Mouse (Mus musculus): ENCODE results near the gene Nceh1. TPM values are rescaled to one million over a fixed set of nuclear protein-coding genes. Genes with fewer than 3 reads are reported as not detected.

The Nceh1 gene
- 13.8 and 15.7 TPM in 2 replicates for polyA plus RNA-seq (2015; fragmentation: Nextera tagmentation; extraction: Ambion mirVana)

- Histone ChIP-seq H3K9ac (peak within 1 kb of the TSS; percentile 72), H3K4me3 (peak within 1 kb of the TSS; percentile 85), H3K27me3 (no peaks in the 10 kb centered on the region), H3K4me1 (replicated peaks) (peaks cover 12% of the 10 kb centered on the region; the same call in 1 of the 2 replicates), H3K27ac (replicated peaks) (peak within 1 kb of the TSS; percentile 42), H3K4me2 (peak within 1 kb of the TSS; percentile 96), H3K9me3 (no peaks in the 10 kb centered on the region), H3K36me3 (no peaks in the 10 kb centered on the region)
- under 1% methylated on average over 54 of the region's 54 CpGs for WGBS
- ATAC-seq (ENCODE audit: low FRiP score, low read depth) = peak; percentile 98
Observed at GRCm38 (mm10) chr3:27182733-27183600, at the start of gene Nceh1. Gene Nceh1 (plus strand): TSS chr3:27182965.

GRCm38 (mm10) chr3:27140101-27140500, 42.7 kb upstream of the Nceh1 start:
- Histone ChIP-seq H3K9me3 (no peaks in the 10 kb centered on the region), H3K4me3 (no peak overlapping the region), H3K4me1 (replicated peaks) (no peaks in the 10 kb centered on the region), H3K9ac (no peak overlapping the region), H3K27ac (replicated peaks) (no peak overlapping the region), H3K4me2 (no peak overlapping the region), H3K36me3 (no peaks in the 10 kb centered on the region), H3K27me3 (no peaks in the 10 kb centered on the region)
- 90% methylated on average over 8 of the region's 8 CpGs for WGBS
- no peak for ATAC-seq (ENCODE audit: low FRiP score, low read depth)

GRCm38 (mm10) chr3:27143570-27143969, 39.2 kb upstream of the Nceh1 start:
- H3K4me1 ChIP-seq (replicated peaks) = no peaks in the 10 kb centered on the region
- no peak for ATAC-seq (ENCODE audit: low FRiP score, low read depth)
- no peaks in the 10 kb centered on the region for H3K9me3 ChIP-seq
- WGBS = 92% methylated on average over 7 of the region's 7 CpGs
- H3K27ac ChIP-seq (replicated peaks) = no peak overlapping the region
- H3K4me3 ChIP-seq = no peak overlapping the region
- no peak overlapping the region for H3K4me2 ChIP-seq
- no peak overlapping the region for H3K9ac ChIP-seq
- no peaks in the 10 kb centered on the region for H3K36me3 ChIP-seq
- H3K27me3 ChIP-seq = no peaks in the 10 kb centered on the region

GRCm38 (mm10) chr3:27145733-27146132, 37.0 kb upstream of the Nceh1 start:
- H3K27ac ChIP-seq (replicated peaks) = no peak overlapping the region
- H3K27me3 ChIP-seq = no peaks in the 10 kb centered on the region
- WGBS = 94% methylated on average over 7 of the region's 7 CpGs
- no peaks in the 10 kb centered on the region for H3K36me3 ChIP-seq
- ATAC-seq (ENCODE audit: low FRiP score, low read depth) = no peak
- H3K4me1 ChIP-seq (replicated peaks) = no peaks in the 10 kb centered on the region
- no peak overlapping the region for H3K4me3 ChIP-seq
- H3K4me2 ChIP-seq = no peak overlapping the region
- H3K9me3 ChIP-seq = no peaks in the 10 kb centered on the region
- no peak overlapping the region for H3K9ac ChIP-seq

- under 1% methylated on average over 31 of the region's 31 CpGs for WGBS
- ATAC-seq (ENCODE audit: low FRiP score, low read depth) = peak; percentile 68
- H3K4me2 ChIP-seq = peak overlapping the region; percentile 92
Observed at GRCm38 (mm10) chr3:27153191-27153671, 29.5 kb upstream of the Nceh1 start.

GRCm38 (mm10) chr3:27153701-27154209, 29.0 kb upstream of the Nceh1 start, which contains the start of gene Ect2:
Gene Ect2 (minus strand): TSS chr3:27153878.
- WGBS = under 1% methylated on average over 37 of the region's 37 CpGs
- H3K27me3 ChIP-seq = no peaks in the 10 kb centered on the region
- ATAC-seq (ENCODE audit: low FRiP score, low read depth) = peak; percentile 100
- peaks cover 14% of the 10 kb centered on the region; the same call in 1 of the 2 replicates for H3K4me1 ChIP-seq (replicated peaks)
- H3K27ac ChIP-seq (replicated peaks) = peak within 1 kb of the TSS; percentile 47
- no peaks in the 10 kb centered on the region for H3K36me3 ChIP-seq
- H3K9ac ChIP-seq = peak within 1 kb of the TSS; percentile 44
- H3K4me2 ChIP-seq = peak within 1 kb of the TSS; percentile 92
- peak within 1 kb of the TSS; percentile 75 for H3K4me3 ChIP-seq
- H3K9me3 ChIP-seq = no peaks in the 10 kb centered on the region

More at GRCm38 (mm10) chr3:27153191-27153671, 29.5 kb upstream of the Nceh1 start:
- H3K27ac ChIP-seq (replicated peaks) = no peak overlapping the region
- no peaks in the 10 kb centered on the region for H3K27me3 ChIP-seq
- H3K4me1 ChIP-seq (replicated peaks) = peaks cover 14% of the 10 kb centered on the region; the same call in 1 of the 2 replicates
- H3K36me3 ChIP-seq = no peaks in the 10 kb centered on the region
- peak overlapping the region; percentile 44 for H3K9ac ChIP-seq
- H3K9me3 ChIP-seq = no peaks in the 10 kb centered on the region
- H3K4me3 ChIP-seq = peak overlapping the region; percentile 75

GRCm38 (mm10) chr3:27154280-27154679, 28.5 kb upstream of the Nceh1 start:
- ATAC-seq (ENCODE audit: low FRiP score, low read depth) = peak; percentile 16

GRCm38 (mm10) chr3:27155051-27155855, 27.5 kb upstream of the Nceh1 start:
- Histone ChIP-seq H3K9ac (no peak overlapping the region), H3K4me1 (replicated peaks) (peaks cover 14% of the 10 kb centered on the region; the same call in 1 of the 2 replicates), H3K27me3 (no peaks in the 10 kb centered on the region), H3K36me3 (no peaks in the 10 kb centered on the region), H3K9me3 (no peaks in the 10 kb centered on the region), H3K4me2 (no peak overlapping the region), H3K27ac (replicated peaks) (no peak overlapping the region), H3K4me3 (no peak overlapping the region)
- WGBS = 18% methylated on average over 6 of the region's 6 CpGs
- no peak for ATAC-seq (ENCODE audit: low FRiP score, low read depth)

More at GRCm38 (mm10) chr3:27154280-27154679, 28.5 kb upstream of the Nceh1 start:
- Histone ChIP-seq H3K4me2 (peak overlapping the region; percentile 92), H3K27ac (replicated peaks) (peak overlapping the region; percentile 47), H3K9me3 (no peaks in the 10 kb centered on the region), H3K27me3 (no peaks in the 10 kb centered on the region), H3K36me3 (no peaks in the 10 kb centered on the region), H3K4me3 (peak overlapping the region; percentile 75), H3K9ac (0 out of 2 replicates have a peak overlapping the region, but pooled peaks have one; percentile 8), H3K4me1 (replicated peaks) (peaks cover 14% of the 10 kb centered on the region; the same call in 1 of the 2 replicates)
- WGBS = 64% methylated on average over 2 of the region's 2 CpGs

GRCm38 (mm10) chr3:27155856-27156593, 26.7 kb upstream of the Nceh1 start:
- Histone ChIP-seq H3K9me3 (no peaks in the 10 kb centered on the region), H3K27ac (replicated peaks) (no peak overlapping the region), H3K36me3 (no peaks in the 10 kb centered on the region), H3K9ac (no peak overlapping the region), H3K4me2 (no peak overlapping the region), H3K27me3 (no peaks in the 10 kb centered on the region), H3K4me1 (replicated peaks) (peaks cover 14% of the 10 kb centered on the region; the same call in 1 of the 2 replicates), H3K4me3 (no peak overlapping the region)
- 85% methylated on average over 9 of the region's 9 CpGs for WGBS
- ATAC-seq (ENCODE audit: low FRiP score, low read depth) = no peak

GRCm38 (mm10) chr3:27156594-27156949, 26.2 kb upstream of the Nceh1 start:
- no peak overlapping the region for H3K4me2 ChIP-seq
- no peaks in the 10 kb centered on the region for H3K36me3 ChIP-seq
- WGBS = 59% methylated on average over 3 of the region's 3 CpGs
- H3K4me1 ChIP-seq (replicated peaks) = peaks cover 14% of the 10 kb centered on the region; the same call in 1 of the 2 replicates
- no peak overlapping the region for H3K27ac ChIP-seq (replicated peaks)
- no peak overlapping the region for H3K4me3 ChIP-seq
- no peaks in the 10 kb centered on the region for H3K9me3 ChIP-seq
- H3K27me3 ChIP-seq = no peaks in the 10 kb centered on the region
- no peak overlapping the region for H3K9ac ChIP-seq
- no peak for ATAC-seq (ENCODE audit: low FRiP score, low read depth)

- Histone ChIP-seq H3K9ac (no peak overlapping the region), H3K9me3 (no peaks in the 10 kb centered on the region), H3K4me2 (no peak overlapping the region), H3K4me1 (replicated peaks) (peaks cover 4% of the 10 kb centered on the region; the same call in 1 of the 2 replicates), H3K4me3 (no peak overlapping the region), H3K27ac (replicated peaks) (no peak overlapping the region), H3K27me3 (no peaks in the 10 kb centered on the region), H3K36me3 (no peaks in the 10 kb centered on the region)
- ATAC-seq (ENCODE audit: low FRiP score, low read depth) = no peak
- WGBS = 47% methylated on average over 4 of the region's 4 CpGs
Observed at GRCm38 (mm10) chr3:27158910-27159309, 23.9 kb upstream of the Nceh1 start.

Data from hindbrain, embryonic 15.5 days (tissue).